Mouse (Mus musculus): ENCODE results near the gene Mageh1.
"Not testable (repeated sequence)": the region's sequence is repeated elsewhere in the genome, so short reads cannot be mapped to it uniquely, and the experiment has no call there.

The Mageh1 gene

GRCm38 (mm10) chrX:153037087-153037971 lies at the start of gene Mageh1:
Gene Mageh1 (minus strand): TSS chrX:153037575.
- DNase-seq (ENCODE audit: low spot score in 2 of 2) = peak; percentile 48 to 82

- DNase-seq (ENCODE audit: low spot score in 2 of 2) = not testable (repeated sequence)
Measured at GRCm38 (mm10) chrX:153037972-153038744, 783 bp upstream of the Mageh1 start.

- DNase-seq (ENCODE audit: low spot score in 2 of 2) = not testable (repeated sequence)
Measured at GRCm38 (mm10) chrX:153031547-153031946, 5.8 kb downstream of the Mageh1 start.

GRCm38 (mm10) chrX:153025709-153026108 lies 11.7 kb downstream of the Mageh1 start:
- not testable (repeated sequence) for DNase-seq (ENCODE audit: low spot score in 2 of 2)

- not testable (repeated sequence) for DNase-seq (ENCODE audit: low spot score in 2 of 2)
Measured at GRCm38 (mm10) chrX:153025255-153025654, 12.1 kb downstream of the Mageh1 start.

GRCm38 (mm10) chrX:153007685-153008047 lies 29.7 kb downstream of the Mageh1 start:
- DNase-seq (ENCODE audit: low spot score in 2 of 2) = no peak

GRCm38 (mm10) chrX:153007021-153007684 lies 30.2 kb downstream of the Mageh1 start:
- DNase-seq (ENCODE audit: low spot score in 2 of 2) = peak in 1 of 2 experiments; percentile 8

GRCm38 (mm10) chrX:153006387-153006841 lies 31.0 kb downstream of the Mageh1 start, which contains the start of gene Usp51:
Gene Usp51 (plus strand): TSS chrX:153006469.
- DNase-seq (ENCODE audit: low spot score in 2 of 2) = peak in 1 of 2 experiments; percentile 38

GRCm38 (mm10) chrX:152996105-152996504 lies 41.3 kb downstream of the Mageh1 start:
- DNase-seq (ENCODE audit: low spot score in 2 of 2) = not testable (repeated sequence)

GRCm38 (mm10) chrX:152989852-152990251 lies 47.5 kb downstream of the Mageh1 start:
- not testable (repeated sequence) for DNase-seq (ENCODE audit: low spot score in 2 of 2)

Measured in left cerebral cortex, adult 9 months (tissue).